Mouse (Mus musculus) liver, embryonic 14.5 days (tissue): ENCODE data around the gene Rfx7.

Source experiments
- CTCF ChIP-seq: IDR thresholded peaks from 2 replicates; pipeline ENCODE4 v1.5.1; 2016; ENCODE audit warnings: antibody characterized with exemption, low read depth, control low read depth
- EP300 ChIP-seq: IDR thresholded peaks from 2 replicates; pipeline ENCODE4 v1.6.1; 2016; ENCODE audit warnings: antibody characterized with exemption, low read depth

GRCm38 (mm10) chr9:72656940-72657339 is 124.9 kb downstream of the Rfx7 start:
- no peak for TF ChIP-seq EP300
- no peak; the same call in 1 of the 2 replicates for TF ChIP-seq CTCF
